Mouse (Mus musculus) small intestine, adult 2 months (tissue): ENCODE data around the gene Exog.

Source experiments
- CTCF ChIP-seq: fragments of 200-500 bp; IDR thresholded peaks from 2 replicates; pipeline ENCODE4 v1.5.1; 2012; ENCODE audit warnings: low read depth, mild to moderate bottlenecking, control low read depth, inconsistent platforms, low read length, moderate library complexity, mixed read lengths; ENCODE audit not compliant: insufficient replicate concordance, insufficient read length; ENCODE audit errors: extremely low read depth
- POLR2A ChIP-seq: fragments of 200-500 bp; IDR thresholded peaks from 2 replicates; pipeline ENCODE4 v1.6.1; 2012; ENCODE audit warnings: low read depth, mild to moderate bottlenecking, control low read depth, inconsistent platforms, low read length, moderate library complexity

DNA sequence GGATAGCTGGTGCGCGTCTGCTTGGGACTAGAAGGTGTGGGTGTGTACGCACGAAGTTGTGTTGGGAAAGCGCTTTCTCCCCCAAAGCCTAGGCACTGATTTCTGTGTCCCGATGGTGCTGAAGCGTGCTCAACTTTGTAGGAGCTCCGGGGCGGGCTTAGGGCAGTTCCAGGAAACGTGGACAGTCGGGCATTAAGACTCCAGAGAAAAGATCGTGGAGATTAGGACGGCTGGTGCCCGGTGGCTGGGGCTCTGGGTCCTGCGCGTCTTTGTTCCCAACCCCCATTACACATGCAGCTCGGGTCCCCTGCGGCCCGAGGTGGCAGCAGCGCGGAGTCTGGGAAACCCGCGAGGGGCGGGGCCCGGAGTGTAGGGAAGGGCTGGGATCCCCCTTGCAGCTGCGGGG, 41.5 kb upstream of the Exog start:
- TF ChIP-seq POLR2A (no peak), CTCF (no peak)
